In genomic region chr11:102025991-102026660, GRCm38 (mm10) we compare ENCODE assay signal across 8 mouse cellular contexts. TPM values are rescaled to one million over a fixed set of nuclear protein-coding genes. Genes with fewer than 3 reads are reported as not detected.
DNase-seq lines count a peak whose midpoint lies in the region; ATAC-seq and TF ChIP-seq lines count a peak whose summit lies in the region.

No protein-coding gene starts in this region.

- peak overlapping the region; percentile 59 for H3K4me3 ChIP-seq in lung, postnatal 0 days (ENCODE audit: low read depth, low read length)
- H3K4me3 ChIP-seq in forebrain, embryonic 14.5 days (ENCODE audit: low read depth, low read length), result peak overlapping the region; percentile 67
- H3K4me3 ChIP-seq in liver, embryonic 15.5 days (replicated peaks), result peak overlapping the region; percentile 56

- H3K4me1 ChIP-seq in lung, postnatal 0 days (ENCODE audit: insufficient read depth, low read depth, low read length), result no peaks in the 10 kb centered on the region
- H3K4me1 ChIP-seq in forebrain, embryonic 14.5 days (ENCODE audit: control insufficient read depth, insufficient read depth, low read length), result peaks cover 23% of the 10 kb centered on the region
- H3K4me1 ChIP-seq in liver, embryonic 15.5 days (replicated peaks), result peaks cover 31% of the 10 kb centered on the region

- H3K27ac ChIP-seq in lung, postnatal 0 days (ENCODE audit: low read length), result no peak overlapping the region
- H3K27ac ChIP-seq in forebrain, embryonic 14.5 days (ENCODE audit: low read depth, low read length), result peak overlapping the region; percentile 86
- H3K27ac ChIP-seq in liver, embryonic 15.5 days (replicated peaks), result no peak overlapping the region

- peak; percentile 45 to 54 for DNase-seq in cerebellum, adult 18-20 months
- DNase-seq in lung, postnatal 0 days (ENCODE audit: low spot score), result peak; percentile 9
- DNase-seq in lung, postnatal 14 days, result no peak
- peak; percentile 52 for DNase-seq in forebrain, embryonic 14.5 days (ENCODE audit: low spot score)
- no peak for DNase-seq in retina, embryonic 14.5 days (ENCODE audit: low spot score)
- no peak for DNase-seq in urinary bladder, postnatal 4 days (ENCODE audit: low spot score in 2 of 2)

- H3K9me3 ChIP-seq in lung, postnatal 0 days (ENCODE audit: low read length), result no peaks in the 10 kb centered on the region
- H3K9me3 ChIP-seq in forebrain, embryonic 14.5 days (replicated peaks; ENCODE audit: control insufficient read depth, low read length), result no peaks in the 10 kb centered on the region
- H3K9me3 ChIP-seq in liver, embryonic 15.5 days (replicated peaks), result no peaks in the 10 kb centered on the region

- H3K9ac ChIP-seq in lung, postnatal 0 days (replicated peaks; ENCODE audit: low read depth), result 0 out of 2 replicates have a peak overlapping the region, but pooled peaks have one; percentile 26
- peak overlapping the region; percentile 79 for H3K9ac ChIP-seq in forebrain, embryonic 14.5 days (ENCODE audit: low read length)
- peak overlapping the region; percentile 18; the same call in 1 of the 2 replicates for H3K9ac ChIP-seq in liver, embryonic 15.5 days

- 7% methylated on average over 23 of the region's 23 CpGs for WGBS in lung, postnatal 0 days
- WGBS in forebrain, embryonic 14.5 days, result 3% methylated on average over 22 of the region's 23 CpGs
- WGBS in liver, embryonic 15.5 days (ENCODE audit: insufficient replicate concordance), result 5% methylated on average over 23 of the region's 23 CpGs

- no peaks in the 10 kb centered on the region for H3K27me3 ChIP-seq in lung, postnatal 0 days (replicated peaks; ENCODE audit: insufficient read depth, low read length)
- H3K27me3 ChIP-seq in forebrain, embryonic 14.5 days (replicated peaks; ENCODE audit: control insufficient read depth, insufficient read depth, low read length), result no peaks in the 10 kb centered on the region
- peaks cover 85% of the 10 kb centered on the region for H3K27me3 ChIP-seq in liver, embryonic 15.5 days

- H3K4me2 ChIP-seq in lung, postnatal 0 days (replicated peaks; ENCODE audit: low read depth, low read length), result peak overlapping the region; percentile 94
- peak overlapping the region; percentile 77 for H3K4me2 ChIP-seq in forebrain, embryonic 14.5 days (ENCODE audit: low read length)
- peak overlapping the region; percentile 81 for H3K4me2 ChIP-seq in liver, embryonic 15.5 days

- no peak for TF ChIP-seq CTCF in lung, postnatal 0 days (IDR thresholded peaks at IDR 0.05)

- no peaks in the 10 kb centered on the region for H3K36me3 ChIP-seq in lung, postnatal 0 days (ENCODE audit: insufficient read depth, low read length)
- H3K36me3 ChIP-seq in forebrain, embryonic 14.5 days (ENCODE audit: control insufficient read depth, insufficient read depth, low read length), result peaks cover 3% of the 10 kb centered on the region; the same call in 1 of the 2 replicates
- no peaks in the 10 kb centered on the region for H3K36me3 ChIP-seq in liver, embryonic 15.5 days (replicated peaks)

- no peak for ATAC-seq in cerebellum, adult (ENCODE audit: insufficient number of reproducible peaks, low FRiP score, low TSS enrichment)
- peak; percentile 10; the same call in 1 of the 2 replicates for ATAC-seq in lung, postnatal 0 days
- ATAC-seq in forebrain, embryonic 14.5 days, result peak; percentile 40; the same call in 1 of the 2 replicates
- ATAC-seq in liver, embryonic 15.5 days (ENCODE audit: insufficient read depth), result no peak

- no peak for TF ChIP-seq EP300 in lung, postnatal 0 days (IDR thresholded peaks at IDR 0.05)

RNA-seq across cellular contexts. Expression of gene Mpp3, which starts 2.1 kb away (rescaled TPM):
- 0.84 and 2.2 TPM in 2 replicates for polyA plus RNA-seq in lung, postnatal 0 days (2015; fragmentation: Nextera tagmentation; extraction: Ambion mirVana)
- polyA plus RNA-seq in forebrain, embryonic 14.5 days (2014; fragmentation: Nextera tagmentation; extraction: Ambion mirVana), result 34.2 and 39.6 TPM in 2 replicates
- 0.24 and 0.53 TPM in 2 replicates for polyA plus RNA-seq in liver, embryonic 15.5 days (2015; fragmentation: Nextera tagmentation; extraction: Ambion mirVana)

RNA-seq across cellular contexts. Expression of gene Cd300lg, which starts 15.2 kb away (rescaled TPM):
- 2.1 and 2.4 TPM in 2 replicates for polyA plus RNA-seq in lung, postnatal 0 days (2015; fragmentation: Nextera tagmentation; extraction: Ambion mirVana)
- polyA plus RNA-seq in forebrain, embryonic 14.5 days (2014; fragmentation: Nextera tagmentation; extraction: Ambion mirVana), result 0.23 TPM in 1 of 2 replicates, not detected in the other
- polyA plus RNA-seq in liver, embryonic 15.5 days (2015; fragmentation: Nextera tagmentation; extraction: Ambion mirVana), result 0.69 and 0.82 TPM in 2 replicates

RNA-seq across cellular contexts. Expression of gene Dusp3, which starts 39.3 kb away (rescaled TPM):
- 78.2 and 80.0 TPM in 2 replicates for polyA plus RNA-seq in lung, postnatal 0 days (2015; fragmentation: Nextera tagmentation; extraction: Ambion mirVana)
- 10.4 and 12.2 TPM in 2 replicates for polyA plus RNA-seq in forebrain, embryonic 14.5 days (2014; fragmentation: Nextera tagmentation; extraction: Ambion mirVana)
- polyA plus RNA-seq in liver, embryonic 15.5 days (2015; fragmentation: Nextera tagmentation; extraction: Ambion mirVana), result 7.8 and 8.0 TPM in 2 replicates

RNA-seq across cellular contexts. Expression of gene Cfap97d1, which starts 42.0 kb away (rescaled TPM):
- 0.20 TPM in 1 of 2 replicates, not detected in the other for polyA plus RNA-seq in lung, postnatal 0 days (2015; fragmentation: Nextera tagmentation; extraction: Ambion mirVana)
- not detected in 2 replicates for polyA plus RNA-seq in forebrain, embryonic 14.5 days (2014; fragmentation: Nextera tagmentation; extraction: Ambion mirVana)
- not detected in 2 replicates for polyA plus RNA-seq in liver, embryonic 15.5 days (2015; fragmentation: Nextera tagmentation; extraction: Ambion mirVana)

RNA-seq across cellular contexts. Expression of gene Sost, which starts 59.3 kb away (rescaled TPM):
- 0.06 TPM in 1 of 2 replicates, not detected in the other for polyA plus RNA-seq in lung, postnatal 0 days (2015; fragmentation: Nextera tagmentation; extraction: Ambion mirVana)
- not detected in 2 replicates for polyA plus RNA-seq in forebrain, embryonic 14.5 days (2014; fragmentation: Nextera tagmentation; extraction: Ambion mirVana)
- polyA plus RNA-seq in liver, embryonic 15.5 days (2015; fragmentation: Nextera tagmentation; extraction: Ambion mirVana), result 0.07 TPM in 2 replicates

Comparison
In these comparisons a context has a peak if more than half of its experiments do, and no peak if none do; other contexts are left out.
1. DNase-seq: peak in cerebellum, adult 18-20 months (2 of 2), lung, postnatal 0 days (single experiment) and forebrain, embryonic 14.5 days (single experiment); none in lung, postnatal 14 days (single experiment), retina, embryonic 14.5 days (single experiment) and urinary bladder, postnatal 4 days (0 of 2).
2. ATAC-seq: peak in lung, postnatal 0 days (single experiment) and forebrain, embryonic 14.5 days (single experiment); none in cerebellum, adult (single experiment) and liver, embryonic 15.5 days (single experiment).
3. H3K9ac ChIP-seq: peak in every context shown above with its lines; median percentile 79 in forebrain, embryonic 14.5 days; 26 in lung, postnatal 0 days; 18 in liver, embryonic 15.5 days.
4. RNA of gene Mpp3, which starts 2.1 kb away (polyA plus RNA-seq): 34.2 to 39.6 TPM in forebrain, embryonic 14.5 days; 0.84 to 2.2 TPM in lung, postnatal 0 days and 0.24 to 0.53 TPM in liver, embryonic 15.5 days; every median in the first group is over 10 times any median in the second.
5. Peak in every context shown above with its lines, with median percentiles within 50 percentile points of each other: H3K4me2 ChIP-seq and H3K4me3 ChIP-seq.